Mouse (Mus musculus): ENCODE results near the gene Swap70. TPM values are rescaled to one million over a fixed set of nuclear protein-coding genes. Genes with fewer than 3 reads are reported as not detected.

Gene Swap70
- total RNA-seq, 2 experiments from 2014 or later, result 11.6 to 12.2 TPM

- H3K27ac ChIP-seq, result no peak overlapping the region
- no peak for TF ChIP-seq CTCF (IDR thresholded peaks at IDR 0.05)
- H3K4me3 ChIP-seq, result no peak overlapping the region
- DNase-seq (ENCODE audit: extremely low spot score in 1 of 2, low spot score in 2 of 2), result no peak
- intact Hi-C loops (cut with DNase I), result loop anchor here (5.0 to 10.0 kb wide), 3 partner anchors 258 to 725 kb away; no protein-coding TSS in a partner anchor
Observed at GRCm38 (mm10) chr7:110289647-110290046, 68.1 kb downstream of the Swap70 start.

GRCm38 (mm10) chr7:110296889-110297603, 75.5 kb downstream of the Swap70 start:
- TF ChIP-seq CTCF (IDR thresholded peaks at IDR 0.05), result no peak

GRCm38 (mm10) chr7:110297611-110298010, 76.1 kb downstream of the Swap70 start:
- intact Hi-C loops (cut with DNase I), result no loop called here

More at GRCm38 (mm10) chr7:110296889-110297603, 75.5 kb downstream of the Swap70 start:
- H3K27ac ChIP-seq, result peak overlapping the region; percentile 2; the same call in 1 of the 2 replicates
- intact Hi-C loops (cut with DNase I), result no loop called here
- no peak overlapping the region for H3K4me3 ChIP-seq
- DNase-seq (ENCODE audit: extremely low spot score in 1 of 2, low spot score in 2 of 2), result no peak

GRCm38 (mm10) chr7:110298090-110298489, 76.6 kb downstream of the Swap70 start:
- no peak for DNase-seq (ENCODE audit: extremely low spot score in 1 of 2, low spot score in 2 of 2)
- Histone ChIP-seq H3K27ac (peak overlapping the region; percentile 2; the same call in 1 of the 2 replicates), H3K4me3 (no peak overlapping the region)
- intact Hi-C loops (cut with DNase I), result no loop called here
- TF ChIP-seq CTCF (IDR thresholded peaks at IDR 0.05), result no peak

More at GRCm38 (mm10) chr7:110297611-110298010, 76.1 kb downstream of the Swap70 start:
- DNase-seq (ENCODE audit: extremely low spot score in 1 of 2, low spot score in 2 of 2), result no peak
- TF ChIP-seq CTCF (IDR thresholded peaks at IDR 0.05), result no peak
- Histone ChIP-seq H3K4me3 (no peak overlapping the region), H3K27ac (peak overlapping the region; percentile 2; the same call in 1 of the 2 replicates)

- no peak for DNase-seq (ENCODE audit: extremely low spot score in 1 of 2, low spot score in 2 of 2)
- intact Hi-C loops (cut with DNase I), result no loop called here
- Histone ChIP-seq H3K27ac (no peak overlapping the region), H3K4me3 (no peak overlapping the region)
- no peak for TF ChIP-seq CTCF (IDR thresholded peaks at IDR 0.05)
Observed at GRCm38 (mm10) chr7:110298739-110299410, 77.4 kb downstream of the Swap70 start.

GRCm38 (mm10) chr7:110302886-110303285, 81.4 kb downstream of the Swap70 start:
- no peak overlapping the region for H3K4me3 ChIP-seq
- no peak for DNase-seq (ENCODE audit: extremely low spot score in 1 of 2, low spot score in 2 of 2)
- no peak overlapping the region for H3K27ac ChIP-seq
- TF ChIP-seq CTCF (IDR thresholded peaks at IDR 0.05), result no peak
- intact Hi-C loops (cut with DNase I), result no loop called here

GRCm38 (mm10) chr7:110305486-110305885, 84.0 kb downstream of the Swap70 start:
- no peak for TF ChIP-seq CTCF (IDR thresholded peaks at IDR 0.05)
- intact Hi-C loops (cut with DNase I), result no loop called here
- Histone ChIP-seq H3K4me3 (no peak overlapping the region), H3K27ac (no peak overlapping the region)
- no peak for DNase-seq (ENCODE audit: extremely low spot score in 1 of 2, low spot score in 2 of 2)

- no peak for DNase-seq (ENCODE audit: extremely low spot score in 1 of 2, low spot score in 2 of 2)
- Histone ChIP-seq H3K4me3 (no peak overlapping the region), H3K27ac (no peak overlapping the region)
- intact Hi-C loops (cut with DNase I), result no loop called here
- TF ChIP-seq CTCF (IDR thresholded peaks at IDR 0.05), result no peak
Observed at GRCm38 (mm10) chr7:110306281-110306680, 84.8 kb downstream of the Swap70 start.

GRCm38 (mm10) chr7:110307741-110308140, 86.2 kb downstream of the Swap70 start:
- Histone ChIP-seq H3K4me3 (no peak overlapping the region), H3K27ac (no peak overlapping the region)
- TF ChIP-seq CTCF (IDR thresholded peaks at IDR 0.05), result no peak
- no peak for DNase-seq (ENCODE audit: extremely low spot score in 1 of 2, low spot score in 2 of 2)
- intact Hi-C loops (cut with DNase I), result no loop called here

GRCm38 (mm10) chr7:110309246-110309645, 87.7 kb downstream of the Swap70 start:
- no peak overlapping the region for H3K4me3 ChIP-seq
- H3K27ac ChIP-seq, result no peak overlapping the region
- TF ChIP-seq CTCF (IDR thresholded peaks at IDR 0.05), result no peak
- intact Hi-C loops (cut with DNase I), result no loop called here
- no peak for DNase-seq (ENCODE audit: extremely low spot score in 1 of 2, low spot score in 2 of 2)

- H3K27ac ChIP-seq, result no peak overlapping the region
- DNase-seq (ENCODE audit: extremely low spot score in 1 of 2, low spot score in 2 of 2), result no peak
- TF ChIP-seq CTCF (IDR thresholded peaks at IDR 0.05), result no peak
- intact Hi-C loops (cut with DNase I), result no loop called here
- no peak overlapping the region for H3K4me3 ChIP-seq
Observed at GRCm38 (mm10) chr7:110313392-110314055, 92.0 kb downstream of the Swap70 start.

GRCm38 (mm10) chr7:110314401-110314890, 92.9 kb downstream of the Swap70 start:
- intact Hi-C loops (cut with DNase I), result no loop called here
- Histone ChIP-seq H3K27ac (no peak overlapping the region), H3K4me3 (no peak overlapping the region)
- no peak for DNase-seq (ENCODE audit: extremely low spot score in 1 of 2, low spot score in 2 of 2)
- TF ChIP-seq CTCF (IDR thresholded peaks at IDR 0.05), result no peak
